In genomic region chr2:3738734-3739133, GRCm38 (mm10) we compare ENCODE assay signal across 20 mouse cellular contexts.
DNase-seq lines count a peak whose midpoint lies in the region; ATAC-seq lines count a peak whose summit lies in the region.
"Had no signal": no experiment of that assay in that cellular context is flagged by ENCODE, and none has a peak within 500 bp of the region (broad histone marks: within the 10 kb centered on the region; RNA-seq: fewer than 3 reads in every experiment).

No protein-coding gene starts in this region.

- H3K4me3 ChIP-seq in hindbrain, embryonic 13.5 days = no peak overlapping the region
- no peak overlapping the region for H3K4me3 ChIP-seq in hindbrain, embryonic 10.5 days
- no peak overlapping the region for H3K4me3 ChIP-seq in neural tube, embryonic 15.5 days (replicated peaks)
- H3K4me3 ChIP-seq: embryonic facial prominence, embryonic 12.5 days; embryonic facial prominence, embryonic 15.5 days; heart, embryonic 12.5 days; heart, embryonic 15.5 days; hindbrain, embryonic 15.5 days had no signal

- no peak overlapping the region for H3K9ac ChIP-seq in hindbrain, embryonic 13.5 days
- H3K9ac ChIP-seq in neural tube, embryonic 15.5 days (replicated peaks) = no peak overlapping the region
- H3K9ac ChIP-seq: embryonic facial prominence, embryonic 12.5 days; embryonic facial prominence, embryonic 15.5 days; heart, embryonic 12.5 days; heart, embryonic 15.5 days; hindbrain, embryonic 15.5 days had no signal

- H3K27ac ChIP-seq in hindbrain, embryonic 13.5 days = 0 out of 2 replicates have a peak overlapping the region, but pooled peaks have one; percentile 40
- no peak overlapping the region for H3K27ac ChIP-seq in hindbrain, embryonic 10.5 days
- H3K27ac ChIP-seq in neural tube, embryonic 15.5 days (replicated peaks) = peak overlapping the region; percentile 45; the same call in 1 of the 2 replicates
- H3K27ac ChIP-seq: embryonic facial prominence, embryonic 12.5 days; embryonic facial prominence, embryonic 15.5 days; heart, embryonic 15.5 days had no signal

- no peaks in the 10 kb centered on the region for H3K36me3 ChIP-seq in hindbrain, embryonic 13.5 days
- no peaks in the 10 kb centered on the region for H3K36me3 ChIP-seq in hindbrain, embryonic 10.5 days
- H3K36me3 ChIP-seq in neural tube, embryonic 15.5 days = no peaks in the 10 kb centered on the region
- H3K36me3 ChIP-seq: embryonic facial prominence, embryonic 12.5 days; embryonic facial prominence, embryonic 15.5 days; heart, embryonic 15.5 days; hindbrain, embryonic 15.5 days had no signal

- no peak for ATAC-seq in hindbrain, embryonic 13.5 days (ENCODE audit: low FRiP score)
- no peak for ATAC-seq in neural tube, embryonic 15.5 days (ENCODE audit: low FRiP score)
- ATAC-seq: inflammation-experienced regulatory T-cells, adult 6 months; intestine, embryonic 16.5 days had no signal

- no peaks in the 10 kb centered on the region for H3K27me3 ChIP-seq in hindbrain, embryonic 13.5 days
- H3K27me3 ChIP-seq in hindbrain, embryonic 10.5 days (ENCODE audit: insufficient read depth, poor library complexity, severe bottlenecking) = no peaks in the 10 kb centered on the region
- no peaks in the 10 kb centered on the region for H3K27me3 ChIP-seq in neural tube, embryonic 15.5 days (replicated peaks)
- H3K27me3 ChIP-seq: embryonic facial prominence, embryonic 12.5 days; embryonic facial prominence, embryonic 15.5 days; heart, embryonic 12.5 days; heart, embryonic 15.5 days; hindbrain, embryonic 15.5 days had no signal

- WGBS in hindbrain, embryonic 13.5 days = 71% methylated on average over 12 of the region's 12 CpGs
- 93% methylated on average over 12 of the region's 12 CpGs for WGBS in hindbrain, embryonic 10.5 days
- WGBS in neural tube, embryonic 15.5 days = 45% methylated on average over 12 of the region's 12 CpGs

- H3K4me2 ChIP-seq in hindbrain, embryonic 13.5 days = no peak overlapping the region
- no peak overlapping the region for H3K4me2 ChIP-seq in neural tube, embryonic 15.5 days
- H3K4me2 ChIP-seq: embryonic facial prominence, embryonic 12.5 days; embryonic facial prominence, embryonic 15.5 days; heart, embryonic 12.5 days; heart, embryonic 15.5 days; hindbrain, embryonic 15.5 days had no signal

- DNase-seq in cerebellum, postnatal 10 days = peak; percentile 40 to 55
- DNase-seq in cerebellum, adult 8-10 months = no peak
- DNase-seq in hindbrain, embryonic 10.5 days (ENCODE audit: low spot score) = no peak
- no peak for DNase-seq in neural tube, embryonic 10.5 days (ENCODE audit: extremely low spot score, low spot score)
- DNase-seq: adrenal gland, adult 2 months; adrenal gland, postnatal 14 days; gastrocnemius, postnatal 25 days; heart, adult 18-20 months; heart, postnatal 10 days; heart, postnatal 36 days; kidney, adult 18-20 months had no signal

- no peaks in the 10 kb centered on the region for H3K9me3 ChIP-seq in hindbrain, embryonic 13.5 days
- H3K9me3 ChIP-seq in hindbrain, embryonic 10.5 days = no peaks in the 10 kb centered on the region
- H3K9me3 ChIP-seq in neural tube, embryonic 15.5 days (replicated peaks) = no peaks in the 10 kb centered on the region
- H3K9me3 ChIP-seq: embryonic facial prominence, embryonic 12.5 days; embryonic facial prominence, embryonic 15.5 days; heart, embryonic 12.5 days; heart, embryonic 15.5 days; hindbrain, embryonic 15.5 days had no signal

- H3K4me1 ChIP-seq in hindbrain, embryonic 13.5 days (replicated peaks) = peaks cover 57% of the 10 kb centered on the region
- H3K4me1 ChIP-seq in hindbrain, embryonic 10.5 days (replicated peaks) = peaks cover 47% of the 10 kb centered on the region
- H3K4me1 ChIP-seq in neural tube, embryonic 15.5 days = peaks cover 46% of the 10 kb centered on the region

Comparison
In these comparisons a context has a peak if more than half of its experiments do, and no peak if none do; other contexts are left out.
1. DNase-seq: peak in cerebellum, postnatal 10 days (2 of 2); none in cerebellum, adult 8-10 months (single experiment), hindbrain, embryonic 10.5 days (single experiment) and neural tube, embryonic 10.5 days (single experiment).